Mouse (Mus musculus) CH12.LX (cell line): ENCODE measurements around the gene 1700028P14Rik. TPM values are rescaled to one million over a fixed set of nuclear protein-coding genes. Genes with fewer than 3 reads are reported as not detected.

Experiments
- DNase-seq: peaks from one replicate; pipeline ENCODE4 v3.0.0-alpha.2; 2013; ENCODE audit errors: extremely low read depth
- H3K27ac ChIP-seq: 2 replicates; pipeline ENCODE4 v1.5.1; 2012; ENCODE audit warnings: low read depth, mild to moderate bottlenecking, control low read depth, moderate library complexity; ENCODE audit not compliant: insufficient read depth
- H3K27me3 ChIP-seq: replicated peaks from 2 replicates; pipeline ENCODE3; 2012; ENCODE audit warnings: inconsistent platforms
- H3K36me3 ChIP-seq, 2 experiments: replicated peaks in 1 of 2; 2 replicates each; pipeline versions ENCODE3 to v1.6.1; 2012; ENCODE audit warnings: inconsistent platforms in 1 of 2, low read length in 1 of 2, mild to moderate bottlenecking in 1 of 2, mixed read lengths in 1 of 2, moderate library complexity in 1 of 2; ENCODE audit not compliant: control insufficient read depth in 1 of 2, insufficient read depth in 1 of 2
- H3K4me1 ChIP-seq, 2 experiments: 2 replicates each; pipeline ENCODE4 v1.6.1; 2012; ENCODE audit warnings: inconsistent platforms in 1 of 2, moderate library complexity in 1 of 2; ENCODE audit not compliant: insufficient read depth in 2 of 2, control insufficient read depth in 1 of 2
- H3K4me2 ChIP-seq: 2 replicates; pipeline ENCODE4 v1.6.1; 2012; ENCODE audit warnings: low read depth, mild to moderate bottlenecking, control low read depth; ENCODE audit not compliant: poor library complexity, insufficient read depth, severe bottlenecking
- H3K4me3 ChIP-seq, 3 experiments: fragments of 150-350 bp in 1 of 3; sonication (generic) in 1 of 3; replicated peaks in 1 of 3; 2 replicates each; pipeline versions ENCODE3 to v1.5.1; 2011 to 2012; ENCODE audit warnings: low read depth in 2 of 3, low read length in 2 of 3, mild to moderate bottlenecking in 2 of 3, moderate library complexity in 2 of 3, control low read depth in 1 of 3, improper control_type of control experiment in 1 of 3, inconsistent platforms in 1 of 3, mixed read lengths in 1 of 3; ENCODE audit not compliant: poor library complexity in 1 of 3
- H3K79me2 ChIP-seq: replicated peaks from 2 replicates; pipeline ENCODE4 v1.6.1; 2012; ENCODE audit warnings: mild to moderate bottlenecking, moderate library complexity; ENCODE audit not compliant: control insufficient read depth, poor library complexity, insufficient read depth, severe bottlenecking; ENCODE audit errors: extremely low read depth
- H3K9ac ChIP-seq: 2 replicates; pipeline ENCODE4 v1.6.1; 2012; ENCODE audit warnings: low read depth, mild to moderate bottlenecking, control low read depth, moderate library complexity; ENCODE audit not compliant: insufficient read depth
- H3K9me3 ChIP-seq: replicated peaks from 2 replicates; pipeline ENCODE3; 2012; ENCODE audit warnings: low read length, inconsistent platforms, mixed read lengths
- CTCF ChIP-seq, 2 experiments: IDR thresholded peaks in 1 of 2; conservative IDR thresholded peaks in 1 of 2; 2 replicates each; pipeline ENCODE4 v1.5.1; 2011 to 2012; ENCODE audit warnings: low read depth in 2 of 2, low read length in 2 of 2, improper control_type of control experiment in 1 of 2, inconsistent platforms in 1 of 2, mild to moderate bottlenecking in 1 of 2, moderate library complexity in 1 of 2
- E2F4 ChIP-seq: IDR thresholded peaks from 2 replicates; pipeline ENCODE4 v1.6.1; 2011; ENCODE audit warnings: low read depth, low read length, improper control_type of control experiment; ENCODE audit not compliant: insufficient replicate concordance
- ELF1 ChIP-seq: IDR thresholded peaks from 2 replicates; pipeline ENCODE4 v1.6.1; 2014; ENCODE audit warnings: low read depth, mild to moderate bottlenecking, inconsistent platforms, low read length, improper control_type of control experiment
- EP300 ChIP-seq: IDR thresholded peaks from 2 replicates; pipeline ENCODE4 v1.6.1; 2011; ENCODE audit warnings: low read length, improper control_type of control experiment
- ETS1 ChIP-seq: conservative IDR thresholded peaks from 2 replicates; pipeline ENCODE4 v1.6.1; 2012; ENCODE audit warnings: low read depth, mild to moderate bottlenecking, inconsistent platforms, low read length, improper control_type of control experiment, moderate library complexity
- JUN ChIP-seq: IDR thresholded peaks from 2 replicates; pipeline ENCODE4 v1.6.1; 2011; ENCODE audit warnings: low read depth, mild to moderate bottlenecking, low read length, improper control_type of control experiment, moderate library complexity; ENCODE audit not compliant: insufficient read depth
- JUND ChIP-seq: conservative IDR thresholded peaks from 2 replicates; pipeline ENCODE4 v1.6.1; 2011; ENCODE audit warnings: low read depth, low read length, improper control_type of control experiment
- KAT2A ChIP-seq: IDR thresholded peaks from 2 replicates; pipeline ENCODE4 v1.6.1; 2012; ENCODE audit warnings: low read length, improper control_type of control experiment, inconsistent platforms; ENCODE audit not compliant: insufficient replicate concordance
- MAFK ChIP-seq: IDR thresholded peaks from 2 replicates; pipeline ENCODE4 v1.6.1; 2011; ENCODE audit warnings: low read length, improper control_type of control experiment; ENCODE audit not compliant: insufficient replicate concordance
- MAX ChIP-seq: IDR thresholded peaks from 2 replicates; pipeline ENCODE4 v1.6.1; 2011; ENCODE audit warnings: low read length, improper control_type of control experiment
- MAZ ChIP-seq: IDR thresholded peaks from 2 replicates; pipeline ENCODE4 v1.6.1; 2012; ENCODE audit warnings: low read depth, mild to moderate bottlenecking, inconsistent platforms, low read length, improper control_type of control experiment, moderate library complexity
- MEF2A ChIP-seq: IDR thresholded peaks from 2 replicates; pipeline ENCODE4 v1.6.1; 2014; ENCODE audit warnings: low read depth, mild to moderate bottlenecking, inconsistent platforms, low read length, improper control_type of control experiment, borderline replicate concordance
- MXI1 ChIP-seq: IDR thresholded peaks from 2 replicates; pipeline ENCODE4 v1.6.1; 2011; ENCODE audit warnings: mild to moderate bottlenecking, low read depth, low read length, improper control_type of control experiment
- MYC ChIP-seq: IDR thresholded peaks from 2 replicates; pipeline ENCODE4 v1.6.1; 2011; ENCODE audit warnings: low read depth, mild to moderate bottlenecking, improper control_type of control experiment, low read length
- NELFE ChIP-seq: IDR thresholded peaks from 2 replicates; pipeline ENCODE4 v1.6.1; 2011; ENCODE audit warnings: low read depth, low read length, improper control_type of control experiment
- NRF1 ChIP-seq: IDR thresholded peaks from 2 replicates; pipeline ENCODE4 v1.6.1; 2014; ENCODE audit warnings: low read depth, mild to moderate bottlenecking, inconsistent platforms, low read length, improper control_type of control experiment, moderate library complexity
- PAX5 ChIP-seq: IDR thresholded peaks from 2 replicates; pipeline ENCODE4 v1.6.1; 2012; ENCODE audit warnings: low read length, inconsistent platforms, mixed read lengths
- POLR2A ChIP-seq: IDR thresholded peaks from 2 replicates; pipeline ENCODE4 v1.6.1; 2011; ENCODE audit warnings: low read depth, mild to moderate bottlenecking, improper control_type of control experiment, low read length
- RAD21 ChIP-seq: IDR thresholded peaks from 2 replicates; pipeline ENCODE4 v1.6.1; 2011; ENCODE audit warnings: low read depth, mild to moderate bottlenecking, low read length, improper control_type of control experiment, moderate library complexity
- RCOR1 ChIP-seq: conservative IDR thresholded peaks from 2 replicates; pipeline ENCODE4 v1.6.1; 2012; ENCODE audit warnings: low read depth, mild to moderate bottlenecking, inconsistent platforms, low read length, improper control_type of control experiment
- TBP ChIP-seq: conservative IDR thresholded peaks from 2 replicates; pipeline ENCODE4 v1.6.1; 2011; ENCODE audit warnings: low read depth, low read length, improper control_type of control experiment
- TCF12 ChIP-seq: IDR thresholded peaks from 2 replicates; pipeline ENCODE4 v1.6.1; 2014; ENCODE audit warnings: low read depth, mild to moderate bottlenecking, inconsistent platforms, low read length, improper control_type of control experiment
- UBTF ChIP-seq: IDR thresholded peaks from 2 replicates; pipeline ENCODE4 v1.6.1; 2012; ENCODE audit warnings: low read depth, mild to moderate bottlenecking, inconsistent platforms, low read length, improper control_type of control experiment, moderate library complexity
- USF1 ChIP-seq: IDR thresholded peaks from 2 replicates; pipeline ENCODE4 v1.6.1; 2014; ENCODE audit warnings: low read depth, mild to moderate bottlenecking, inconsistent platforms, low read length, improper control_type of control experiment
- USF2 ChIP-seq: conservative IDR thresholded peaks from 2 replicates; pipeline ENCODE4 v1.6.1; 2011; ENCODE audit warnings: low read depth, low read length, improper control_type of control experiment
- ZC3H11A ChIP-seq: IDR thresholded peaks from 2 replicates; pipeline ENCODE4 v1.6.1; 2012; ENCODE audit warnings: low read depth, mild to moderate bottlenecking, inconsistent platforms, low read length, improper control_type of control experiment
- ZKSCAN1 ChIP-seq: IDR thresholded peaks from 2 replicates; pipeline ENCODE4 v1.6.1; 2012; ENCODE audit warnings: low read depth, inconsistent platforms, low read length, improper control_type of control experiment, borderline replicate concordance
- ZMIZ1 ChIP-seq: IDR thresholded peaks from 2 replicates; pipeline ENCODE4 v1.6.1; 2012; ENCODE audit warnings: low read depth, mild to moderate bottlenecking, inconsistent platforms, low read length, improper control_type of control experiment
- ZNF384 ChIP-seq: IDR thresholded peaks from 2 replicates; pipeline ENCODE4 v1.6.1; 2012; ENCODE audit warnings: low read depth, low read length, improper control_type of control experiment, inconsistent platforms
- dilution Hi-C: fragments of 300-500 bp; cut with MboI; formaldehyde crosslinking; loops from 2 replicates; pipeline ENCODE4 v1.14.3; 2020; ENCODE audit warnings: low sequenced_read_pairs; ENCODE audit not compliant: extremely low pct_unique_long_range_greater_than_20kb, extremely low pct_ligation_motif_present
- in situ Hi-C: fragments of 300-500 bp; cut with MboI; formaldehyde crosslinking; loops from 3 replicates; pipeline ENCODE4 v1.14.3; 2019; ENCODE audit warnings: low sequenced_read_pairs, low pct_ligation_motif_present, low pct_unique_long_range_greater_than_20kb, mixed read lengths
- polyA plus RNA-seq: library from polyadenylated mRNA; unstranded; fragments of >175 nt; gene quantifications from 2 replicates; pipeline ENCODE4 v1.2.1, GENCODE M21; 2012; ENCODE audit warnings: low read depth; ENCODE audit not compliant: insufficient read length
- total RNA-seq, 2 experiments: library from RNA; depleted of rRNA; stranded (reverse); fragments of 300-350 nt in 1 of 2; fragments of >200 nt in 1 of 2; gene quantifications; 2 replicates each; pipeline ENCODE4 v1.2.3; 2012 to 2014

1700028P14Rik gene
- total and polyA plus RNA-seq, 3 experiments, result not detected

- dilution Hi-C loops, result no loop called here
- DNase-seq, result no peak
Measured at GRCm38 (mm10) chr19:23697861-23698260, 45.2 kb upstream of the 1700028P14Rik start.

GRCm38 (mm10) chr19:23694344-23694743 is 41.7 kb upstream of the 1700028P14Rik start:
- dilution Hi-C loops, result no loop called here
- in situ Hi-C loops, result no loop called here
- no peak overlapping the region for H3K27ac ChIP-seq
- peaks cover 9% of the 10 kb centered on the region; the same call in 1 of the 2 replicates for H3K79me2 ChIP-seq
- H3K27me3 ChIP-seq, result no peaks in the 10 kb centered on the region
- H3K4me2 ChIP-seq, result no peak overlapping the region
- H3K36me3 ChIP-seq, result peaks cover 18 to 57% of the 10 kb centered on the region in 2 experiments
- TF ChIP-seq EP300, result no peak
- no peak for TF ChIP-seq ZC3H11A
- no peak for TF ChIP-seq MYC
- TF ChIP-seq RAD21, result no peak
- no peak for TF ChIP-seq TCF12
- TF ChIP-seq CTCF (conservative IDR thresholded peaks at IDR 0.05 in 1 of 2, IDR thresholded peaks at IDR 0.05 in 1 of 2; ENCODE audit: low read depth in 2 of 2, low read length in 2 of 2), result no peak
- TF ChIP-seq UBTF, result no peak
- TF ChIP-seq TBP, result no peak
- TF ChIP-seq MEF2A, result no peak
- no peak for TF ChIP-seq MAX
- no peak for TF ChIP-seq POLR2A
- TF ChIP-seq USF1, result no peak
- TF ChIP-seq ELF1, result no peak
- TF ChIP-seq RCOR1, result no peak
- TF ChIP-seq ZKSCAN1, result no peak
- no peak for TF ChIP-seq ZNF384
- no peak for TF ChIP-seq ETS1
- no peak for TF ChIP-seq MAFK
- no peak for TF ChIP-seq KAT2A
- H3K4me3 ChIP-seq, result no peak overlapping the region
- DNase-seq, result no peak
- H3K4me1 ChIP-seq, result peaks cover 0 to 29% of the 10 kb centered on the region in 2 experiments; a peak in 2 of 4 replicates
- H3K9me3 ChIP-seq, result no peaks in the 10 kb centered on the region
- no peak overlapping the region for H3K9ac ChIP-seq

More at GRCm38 (mm10) chr19:23697861-23698260, 45.2 kb upstream of the 1700028P14Rik start:
- Histone ChIP-seq H3K27ac (no peak overlapping the region), H3K36me3 (peaks cover 25 to 78% of the 10 kb centered on the region in 2 experiments), H3K79me2 (no peaks in the 10 kb centered on the region), H3K9me3 (no peaks in the 10 kb centered on the region), H3K4me3 (no peak overlapping the region), H3K4me1 (peaks cover 0 to 28% of the 10 kb centered on the region in 2 experiments; a peak in 2 of 4 replicates), H3K27me3 (no peaks in the 10 kb centered on the region), H3K4me2 (no peak overlapping the region), H3K9ac (no peak overlapping the region)
- in situ Hi-C loops, result no loop called here
- TF ChIP-seq MAZ (no peak), MEF2A (no peak), E2F4 (no peak), PAX5 (no peak), NELFE (no peak), MXI1 (no peak), KAT2A (no peak), ZC3H11A (no peak), JUN (no peak), NRF1 (no peak), JUND (no peak), ZMIZ1 (no peak), ETS1 (no peak), RCOR1 (no peak), MYC (no peak), USF1 (no peak), USF2 (no peak)
